Mouse (Mus musculus): ENCODE data around the gene Tsr1. TPM values are rescaled to one million over a fixed set of nuclear protein-coding genes. Genes with fewer than 3 reads are reported as not detected.

Gene Tsr1
- polyA plus RNA-seq, 1 experiment from 2014 or later: 55.1 TPM

GRCm38 (mm10) chr11:74898517-74898827 is 601 bp downstream of the Tsr1 start:
- no peak for ATAC-seq (ENCODE audit: insufficient read depth)
- WGBS: 0% methylated on average over 7 of the region's 7 CpGs
- H3K27ac ChIP-seq (ENCODE audit: low read depth): peak overlapping the region; percentile 81; the same call in 1 of the 2 replicates
- H3K36me3 ChIP-seq (ENCODE audit: insufficient read depth): peaks cover 41% of the 10 kb centered on the region
- H3K4me1 ChIP-seq (ENCODE audit: insufficient read depth): no peaks in the 10 kb centered on the region
- no peaks in the 10 kb centered on the region for H3K27me3 ChIP-seq (ENCODE audit: insufficient read depth, low read length)
- no peaks in the 10 kb centered on the region for H3K9me3 ChIP-seq (ENCODE audit: low read depth, low read length)
- TF ChIP-seq CTCF (IDR thresholded peaks at IDR 0.05; ENCODE audit: low read depth): no peak
- H3K4me2 ChIP-seq: peak overlapping the region; percentile 98
- DNase-seq: no peak
- peak overlapping the region; percentile 72 for H3K9ac ChIP-seq
- H3K4me3 ChIP-seq (ENCODE audit: low read depth, low read length): peak overlapping the region; percentile 73

GRCm38 (mm10) chr11:74901555-74901954 is 3.7 kb downstream of the Tsr1 start:
- no peak for TF ChIP-seq CTCF (IDR thresholded peaks at IDR 0.05; ENCODE audit: low read depth)
- Histone ChIP-seq H3K27ac (ENCODE audit: low read depth) (no peak overlapping the region), H3K4me3 (ENCODE audit: low read depth, low read length) (no peak overlapping the region), H3K4me1 (ENCODE audit: insufficient read depth) (no peaks in the 10 kb centered on the region), H3K9me3 (ENCODE audit: low read depth, low read length) (no peaks in the 10 kb centered on the region), H3K27me3 (ENCODE audit: insufficient read depth, low read length) (no peaks in the 10 kb centered on the region), H3K4me2 (no peak overlapping the region), H3K36me3 (ENCODE audit: insufficient read depth) (peaks cover 72% of the 10 kb centered on the region), H3K9ac (no peak overlapping the region)
- no peak for DNase-seq
- ATAC-seq (ENCODE audit: insufficient read depth): no peak
- WGBS: 79% methylated on average over 6 of the region's 6 CpGs

GRCm38 (mm10) chr11:74902416-74902815 is 4.5 kb downstream of the Tsr1 start:
- Histone ChIP-seq H3K9me3 (ENCODE audit: low read depth, low read length) (no peaks in the 10 kb centered on the region), H3K36me3 (ENCODE audit: insufficient read depth) (peaks cover 80% of the 10 kb centered on the region), H3K4me2 (no peak overlapping the region), H3K27ac (ENCODE audit: low read depth) (no peak overlapping the region), H3K4me3 (ENCODE audit: low read depth, low read length) (no peak overlapping the region), H3K4me1 (ENCODE audit: insufficient read depth) (no peaks in the 10 kb centered on the region), H3K9ac (no peak overlapping the region), H3K27me3 (ENCODE audit: insufficient read depth, low read length) (no peaks in the 10 kb centered on the region)
- no peak for DNase-seq
- ATAC-seq (ENCODE audit: insufficient read depth): no peak
- no peak for TF ChIP-seq CTCF (IDR thresholded peaks at IDR 0.05; ENCODE audit: low read depth)
- 80% methylated on average over 5 of the region's 5 CpGs for WGBS

- Histone ChIP-seq H3K4me2 (no peak overlapping the region), H3K4me3 (ENCODE audit: low read depth, low read length) (no peak overlapping the region), H3K4me1 (ENCODE audit: insufficient read depth) (no peaks in the 10 kb centered on the region), H3K9me3 (ENCODE audit: low read depth, low read length) (no peaks in the 10 kb centered on the region), H3K27me3 (ENCODE audit: insufficient read depth, low read length) (no peaks in the 10 kb centered on the region), H3K36me3 (ENCODE audit: insufficient read depth) (peaks cover 77% of the 10 kb centered on the region), H3K9ac (no peak overlapping the region), H3K27ac (ENCODE audit: low read depth) (no peak overlapping the region)
- no peak for TF ChIP-seq CTCF (IDR thresholded peaks at IDR 0.05; ENCODE audit: low read depth)
- WGBS: 90% methylated on average over 6 of the region's 6 CpGs
- no peak for DNase-seq
- ATAC-seq (ENCODE audit: insufficient read depth): no peak
Observed at GRCm38 (mm10) chr11:74907850-74908249, 10.0 kb downstream of the Tsr1 start.

GRCm38 (mm10) chr11:74908618-74909399 is 10.9 kb downstream of the Tsr1 start:
- no peak for ATAC-seq (ENCODE audit: insufficient read depth)

GRCm38 (mm10) chr11:74909978-74910377 is 12.1 kb downstream of the Tsr1 start:
- WGBS: 84% methylated on average over 4 of the region's 4 CpGs
- Histone ChIP-seq H3K4me1 (ENCODE audit: insufficient read depth) (no peaks in the 10 kb centered on the region), H3K9ac (no peak overlapping the region), H3K4me2 (no peak overlapping the region), H3K27ac (ENCODE audit: low read depth) (no peak overlapping the region), H3K36me3 (ENCODE audit: insufficient read depth) (peaks cover 56% of the 10 kb centered on the region), H3K4me3 (ENCODE audit: low read depth, low read length) (no peak overlapping the region), H3K27me3 (ENCODE audit: insufficient read depth, low read length) (no peaks in the 10 kb centered on the region), H3K9me3 (ENCODE audit: low read depth, low read length) (no peaks in the 10 kb centered on the region)
- ATAC-seq (ENCODE audit: insufficient read depth): no peak
- DNase-seq: no peak
- no peak for TF ChIP-seq CTCF (IDR thresholded peaks at IDR 0.05; ENCODE audit: low read depth)

More at GRCm38 (mm10) chr11:74908618-74909399, 10.9 kb downstream of the Tsr1 start:
- no peak overlapping the region for H3K4me2 ChIP-seq
- H3K4me1 ChIP-seq (ENCODE audit: insufficient read depth): no peaks in the 10 kb centered on the region
- no peak overlapping the region for H3K27ac ChIP-seq (ENCODE audit: low read depth)
- no peaks in the 10 kb centered on the region for H3K9me3 ChIP-seq (ENCODE audit: low read depth, low read length)
- H3K27me3 ChIP-seq (ENCODE audit: insufficient read depth, low read length): no peaks in the 10 kb centered on the region
- no peak overlapping the region for H3K9ac ChIP-seq
- no peak overlapping the region for H3K4me3 ChIP-seq (ENCODE audit: low read depth, low read length)
- TF ChIP-seq CTCF (IDR thresholded peaks at IDR 0.05; ENCODE audit: low read depth): no peak
- WGBS: 73% methylated on average over 12 of the region's 12 CpGs
- no peak for DNase-seq
- peaks cover 67% of the 10 kb centered on the region for H3K36me3 ChIP-seq (ENCODE audit: insufficient read depth)

GRCm38 (mm10) chr11:74912492-74912891 is 14.6 kb downstream of the Tsr1 start:
- 81% methylated on average over 3 of the region's 3 CpGs for WGBS

More at GRCm38 (mm10) chr11:74912492-74912891, 14.6 kb downstream of the Tsr1 start:
- Histone ChIP-seq H3K27me3 (ENCODE audit: insufficient read depth, low read length) (no peaks in the 10 kb centered on the region), H3K9me3 (ENCODE audit: low read depth, low read length) (no peaks in the 10 kb centered on the region), H3K36me3 (ENCODE audit: insufficient read depth) (peaks cover 31% of the 10 kb centered on the region), H3K9ac (no peak overlapping the region), H3K4me2 (no peak overlapping the region), H3K27ac (ENCODE audit: low read depth) (no peak overlapping the region), H3K4me1 (ENCODE audit: insufficient read depth) (no peaks in the 10 kb centered on the region), H3K4me3 (ENCODE audit: low read depth, low read length) (no peak overlapping the region)
- DNase-seq (no peak), ATAC-seq (ENCODE audit: insufficient read depth) (no peak)
- TF ChIP-seq CTCF (IDR thresholded peaks at IDR 0.05; ENCODE audit: low read depth): no peak
